Mouse (Mus musculus): ENCODE data around the gene Tmem88b.

- TF ChIP-seq CTCF (conservative IDR thresholded peaks at IDR 0.05; ENCODE audit: low read length) (no peak), NANOG (IDR thresholded peaks at IDR 0.05; ENCODE audit: borderline replicate concordance, low read length) (no peak)
These were observed 37.8 kb upstream of the Tmem88b start for GRCm38 (mm10) chr4:155823443-155823842.

All from E14TG2a.4 (cell line).